Mouse (Mus musculus): ENCODE results near the gene Fam19a5. TPM values are rescaled to one million over a fixed set of nuclear protein-coding genes. Genes with fewer than 3 reads are reported as not detected.

The Fam19a5 gene
- total RNA-seq, 2 experiments from 2014 or later: not detected

DNA sequence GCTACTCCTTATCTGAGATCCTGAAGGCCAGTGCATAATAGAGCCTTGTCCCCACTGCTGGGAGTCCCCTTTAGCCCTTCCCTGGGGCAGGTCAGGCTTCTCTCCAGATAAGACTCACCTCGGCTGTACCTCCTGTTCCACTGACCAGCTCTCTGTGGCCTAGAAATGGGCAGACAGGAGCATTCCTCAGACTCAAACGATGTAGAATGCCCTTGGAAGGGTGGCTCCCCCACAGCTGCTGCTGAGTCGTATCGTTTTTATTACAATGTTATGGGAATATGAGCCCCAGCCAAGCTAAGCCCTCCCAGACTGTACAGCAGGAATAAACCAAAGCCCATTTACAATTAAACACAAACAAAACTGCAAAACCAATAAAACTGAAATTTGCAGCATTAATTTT lies 167.7 kb downstream of the Fam19a5 start:
- ATAC-seq (replicated peaks; ENCODE audit: low FRiP score, poor library complexity, severe bottlenecking): no peak

DNA sequence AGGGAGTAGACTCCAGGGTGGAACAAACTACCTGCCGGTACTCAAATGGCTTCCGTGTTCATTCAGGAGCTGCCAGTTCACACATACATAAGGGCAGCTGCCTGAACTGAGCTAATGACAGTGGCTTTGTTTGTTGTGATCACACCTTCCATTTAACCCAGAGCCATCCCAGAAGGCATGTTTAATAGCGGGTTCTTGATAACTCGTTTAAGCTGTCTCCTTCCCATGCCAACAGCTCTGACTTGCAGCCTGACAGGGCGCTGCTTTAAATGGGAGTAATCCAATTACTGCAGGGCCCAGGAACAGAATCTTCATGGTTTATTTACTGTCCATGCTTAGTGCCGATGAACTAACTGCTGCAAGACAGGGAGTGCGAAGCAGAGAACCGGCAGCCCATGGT lies 168.1 kb downstream of the Fam19a5 start:
- no peak for ATAC-seq (replicated peaks; ENCODE audit: low FRiP score, poor library complexity, severe bottlenecking)

DNA sequence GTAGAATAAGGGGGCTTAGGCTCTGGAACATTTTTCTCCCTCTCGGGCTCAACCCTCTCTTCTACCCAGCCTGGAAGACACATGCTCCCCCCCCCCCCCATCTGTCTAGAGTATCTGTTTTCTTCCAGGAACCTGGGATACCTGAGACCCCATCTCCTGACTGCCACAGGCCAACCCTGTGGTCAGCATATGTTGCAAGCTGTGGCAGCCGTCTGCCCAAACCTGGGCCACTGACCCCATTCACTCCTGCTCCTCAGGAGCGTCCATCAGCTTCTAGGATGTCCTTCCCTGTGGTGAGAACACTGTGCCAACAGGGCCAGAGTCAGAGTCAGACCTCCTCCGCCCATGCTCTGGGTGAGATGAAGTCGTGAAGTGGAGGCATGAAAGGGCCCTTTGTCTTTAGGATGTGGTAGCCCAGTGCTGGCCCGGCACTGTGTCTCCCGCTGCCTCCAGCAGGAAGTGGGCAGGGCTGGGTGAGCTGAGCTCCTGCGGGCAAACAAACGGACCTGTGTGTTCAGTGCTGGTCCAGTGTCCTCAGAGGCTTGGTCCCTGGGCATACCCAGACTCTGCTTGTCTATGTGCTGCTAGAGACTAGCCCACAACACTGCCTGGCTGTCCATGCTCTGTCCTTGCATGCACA lies 171.1 kb downstream of the Fam19a5 start:
- ATAC-seq (replicated peaks; ENCODE audit: low FRiP score, poor library complexity, severe bottlenecking): no peak

DNA sequence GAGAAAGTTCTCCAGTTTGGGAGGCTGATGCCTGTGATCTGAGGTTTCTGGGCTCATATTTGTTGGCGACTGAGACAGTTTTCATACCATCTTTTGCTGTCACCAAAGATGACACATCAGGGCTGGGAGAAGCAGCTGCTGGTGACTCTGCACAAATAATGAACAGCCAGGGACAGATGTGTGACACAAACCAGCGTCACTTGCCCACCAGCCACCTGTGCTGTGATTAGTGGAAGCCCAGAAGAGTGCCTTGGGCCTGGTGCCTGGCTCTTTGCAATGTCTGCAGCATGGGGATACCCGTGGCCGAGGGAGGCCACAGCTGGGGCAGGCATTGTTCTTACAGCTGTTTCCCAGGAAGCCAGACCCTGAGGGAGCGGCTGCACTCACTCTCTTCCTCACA lies 173.0 kb downstream of the Fam19a5 start:
- no peak for ATAC-seq (replicated peaks; ENCODE audit: low FRiP score, poor library complexity, severe bottlenecking)

DNA sequence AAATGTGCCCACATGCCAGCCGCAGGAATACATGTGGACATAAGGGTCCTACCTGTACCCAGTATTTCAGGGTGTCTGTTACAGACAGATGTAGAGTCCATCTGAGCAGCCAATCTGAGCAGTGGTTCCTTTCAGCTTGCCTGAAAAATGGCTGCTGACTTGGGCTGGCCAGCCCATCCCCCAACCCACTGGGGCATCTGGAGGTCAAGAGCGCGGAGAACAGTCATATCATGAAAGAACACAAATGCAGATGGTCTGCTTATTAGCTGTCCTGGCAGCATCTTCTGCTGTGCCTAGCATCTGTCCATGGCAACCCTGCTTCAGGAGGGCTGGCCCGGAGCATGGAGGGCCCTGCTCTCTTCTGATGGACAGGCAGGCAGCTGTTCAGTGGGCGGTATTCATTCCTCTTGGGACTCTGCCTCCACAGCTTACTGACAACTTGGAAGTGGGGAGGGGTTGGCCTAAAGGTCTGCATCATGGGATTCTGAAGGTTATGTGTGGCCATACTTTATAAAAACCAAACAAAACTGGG lies 179.4 kb downstream of the Fam19a5 start:
- ATAC-seq (replicated peaks; ENCODE audit: low FRiP score, poor library complexity, severe bottlenecking): no peak

DNA sequence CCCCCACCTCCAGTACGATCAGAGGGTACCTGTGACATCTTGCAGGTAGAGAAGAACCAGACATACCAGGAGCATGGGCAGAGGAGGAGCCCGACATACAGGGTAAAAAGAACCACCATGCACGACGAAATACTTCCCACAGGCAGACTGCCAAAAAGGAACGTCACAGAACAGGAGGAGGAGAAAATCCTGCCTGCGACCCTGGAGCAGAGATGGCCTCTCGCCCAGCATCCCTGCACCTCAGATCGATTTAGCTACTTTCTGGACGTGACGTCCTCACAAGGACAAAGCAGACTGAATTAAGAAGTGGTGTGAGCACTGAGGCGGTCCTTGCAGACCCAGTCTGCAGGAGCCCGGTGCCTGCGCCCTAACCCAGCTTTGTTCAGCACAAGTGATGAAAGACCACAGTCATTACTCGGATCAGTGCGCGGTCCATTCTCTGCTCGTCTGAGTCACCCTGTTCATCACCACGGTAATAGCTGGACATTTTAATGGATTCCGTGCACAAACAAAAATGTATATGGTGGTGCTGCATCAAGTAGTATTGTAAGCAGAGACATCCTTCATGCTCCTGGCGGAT lies 182.6 kb downstream of the Fam19a5 start:
- no peak for ATAC-seq (replicated peaks; ENCODE audit: low FRiP score, poor library complexity, severe bottlenecking)

DNA sequence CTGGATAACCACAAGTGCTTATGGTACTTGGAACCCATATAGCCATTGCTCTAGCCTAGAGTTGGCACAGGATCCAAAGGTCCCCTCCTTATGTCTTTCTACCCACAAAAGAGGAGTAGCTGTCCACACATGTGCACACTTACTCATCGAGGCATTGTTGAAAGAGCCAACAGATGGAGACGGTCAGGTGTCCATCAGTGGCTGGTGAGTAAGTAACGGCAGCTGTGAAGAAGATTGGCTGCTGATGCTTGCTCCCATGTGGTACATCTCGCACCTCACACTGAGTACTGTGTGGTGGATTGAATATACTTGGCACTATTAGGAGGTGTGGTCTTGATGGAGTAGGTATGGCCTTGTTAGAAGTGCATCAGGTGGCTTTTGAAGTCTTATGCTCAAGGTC lies 192.2 kb downstream of the Fam19a5 start:
- ATAC-seq (replicated peaks; ENCODE audit: low FRiP score, poor library complexity, severe bottlenecking): no peak

DNA sequence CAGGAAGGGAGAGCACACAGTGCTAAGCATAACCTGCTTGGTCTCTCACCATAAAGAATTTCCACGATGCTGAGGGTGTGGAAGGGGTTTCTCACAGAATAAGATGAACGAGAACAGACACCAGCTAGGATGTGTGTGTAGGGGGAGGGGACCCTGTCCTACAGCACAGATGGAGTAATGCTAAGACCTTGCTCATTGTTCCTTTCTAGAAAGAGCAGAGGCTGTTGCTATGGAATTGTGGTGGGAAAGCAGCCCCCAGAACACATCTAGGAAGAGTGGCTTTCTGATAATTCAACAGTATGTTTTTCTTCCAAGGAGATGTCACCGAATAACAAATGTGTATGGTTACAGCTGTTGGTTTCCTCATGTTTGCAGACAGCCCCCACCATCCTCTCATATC lies 211.4 kb downstream of the Fam19a5 start:
- ATAC-seq (replicated peaks; ENCODE audit: low FRiP score, poor library complexity, severe bottlenecking): no peak

DNA sequence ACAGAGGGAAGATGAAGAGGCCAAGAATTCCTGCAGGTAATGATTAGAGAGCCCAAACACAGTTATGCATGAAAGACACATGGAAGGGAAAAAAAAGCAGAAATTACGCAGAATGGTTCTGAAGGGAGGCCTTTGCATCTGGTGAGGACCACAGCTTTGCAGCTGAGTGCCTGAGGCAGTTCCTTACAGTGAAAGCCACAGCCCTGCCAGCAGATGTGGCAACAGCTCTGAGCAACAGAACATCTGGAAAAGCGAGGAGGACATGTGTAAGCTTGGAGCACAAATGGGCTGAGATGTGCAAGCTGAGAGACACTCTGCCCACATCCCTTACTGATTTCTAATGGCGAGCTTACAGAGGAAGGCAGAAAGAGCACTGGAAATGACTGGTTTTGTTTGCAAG lies 221.8 kb downstream of the Fam19a5 start:
- ATAC-seq (replicated peaks; ENCODE audit: low FRiP score, poor library complexity, severe bottlenecking): no peak

DNA sequence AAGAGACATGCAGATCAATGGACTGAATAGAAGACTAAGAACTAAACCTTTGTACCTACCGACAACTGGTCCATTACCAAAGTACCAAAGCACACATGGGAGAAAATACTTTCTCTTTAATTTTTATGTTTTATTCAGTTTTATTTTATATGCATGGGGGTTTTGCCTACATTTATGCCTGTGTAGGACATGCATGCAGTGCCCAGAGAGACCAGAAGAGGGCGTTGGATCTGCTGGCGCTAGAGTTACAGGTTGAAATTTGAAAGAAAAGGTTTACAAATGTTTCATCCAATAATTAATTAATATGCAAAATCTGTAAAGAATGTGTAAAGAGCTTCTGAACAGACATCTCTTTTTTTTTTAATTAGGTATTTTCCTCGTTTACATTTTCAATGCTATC lies 229.9 kb downstream of the Fam19a5 start:
- no peak for ATAC-seq (replicated peaks; ENCODE audit: low FRiP score, poor library complexity, severe bottlenecking)

DNA sequence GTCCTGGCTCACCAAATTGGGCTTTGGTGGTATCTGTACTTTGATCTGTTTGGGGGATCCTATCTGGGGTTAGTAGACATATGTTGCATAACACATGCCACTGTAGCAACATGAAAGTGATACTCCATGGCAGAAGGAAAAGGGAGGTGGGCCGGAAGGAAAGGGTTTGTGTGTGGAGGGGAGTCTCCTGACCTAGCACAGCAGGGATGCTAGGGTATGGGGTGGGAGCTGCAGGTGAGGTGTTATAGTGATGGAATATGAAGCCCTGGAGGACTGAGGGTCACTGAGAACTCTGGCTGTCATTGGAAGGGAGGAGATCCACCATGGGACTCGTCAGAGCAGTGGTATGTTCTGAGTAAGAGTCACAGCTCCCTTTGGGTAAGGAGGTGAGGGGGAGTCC lies 239.2 kb downstream of the Fam19a5 start:
- ATAC-seq (replicated peaks; ENCODE audit: low FRiP score, poor library complexity, severe bottlenecking): no peak

DNA sequence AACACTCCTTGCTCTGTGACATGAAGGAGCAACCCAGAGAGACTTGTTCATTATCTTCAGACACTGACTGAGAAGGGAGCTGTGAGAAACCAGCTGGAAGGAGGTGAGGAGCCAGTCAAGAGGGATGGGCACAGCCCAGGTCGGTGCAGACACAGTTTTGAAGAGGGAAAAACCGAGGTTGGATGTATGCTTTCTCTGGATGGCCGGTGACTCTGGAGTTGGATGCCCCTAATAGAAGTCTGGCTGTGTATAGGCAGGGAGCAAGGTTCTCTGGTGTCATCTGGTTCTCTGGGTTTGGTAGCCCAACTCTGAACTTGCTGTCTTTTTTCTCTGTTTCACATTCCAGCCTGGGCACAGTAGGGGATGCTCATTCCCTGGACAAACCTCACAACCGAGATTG lies 245.6 kb downstream of the Fam19a5 start:
- no peak for ATAC-seq (replicated peaks; ENCODE audit: low FRiP score, poor library complexity, severe bottlenecking)

DNA sequence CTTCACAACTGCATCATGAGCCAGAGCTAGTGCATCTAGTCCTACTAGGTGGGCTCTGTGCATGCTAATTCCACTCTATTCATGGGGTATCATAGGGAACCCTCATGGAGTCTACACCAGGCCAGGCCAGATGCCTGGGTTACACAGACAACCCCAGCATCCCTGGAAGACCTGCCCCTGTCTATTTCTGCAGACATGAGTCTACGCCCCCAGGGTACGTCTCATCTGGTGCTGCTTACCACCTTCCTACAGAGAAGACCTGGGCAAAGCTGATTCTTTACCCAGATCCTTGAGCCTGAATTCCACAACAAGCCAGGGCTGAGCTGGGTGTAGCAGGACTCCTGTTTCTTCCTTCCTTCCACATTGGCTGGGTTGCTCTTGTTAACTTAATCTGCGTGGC lies 249.6 kb downstream of the Fam19a5 start:
- ATAC-seq (replicated peaks; ENCODE audit: low FRiP score, poor library complexity, severe bottlenecking): no peak

DNA sequence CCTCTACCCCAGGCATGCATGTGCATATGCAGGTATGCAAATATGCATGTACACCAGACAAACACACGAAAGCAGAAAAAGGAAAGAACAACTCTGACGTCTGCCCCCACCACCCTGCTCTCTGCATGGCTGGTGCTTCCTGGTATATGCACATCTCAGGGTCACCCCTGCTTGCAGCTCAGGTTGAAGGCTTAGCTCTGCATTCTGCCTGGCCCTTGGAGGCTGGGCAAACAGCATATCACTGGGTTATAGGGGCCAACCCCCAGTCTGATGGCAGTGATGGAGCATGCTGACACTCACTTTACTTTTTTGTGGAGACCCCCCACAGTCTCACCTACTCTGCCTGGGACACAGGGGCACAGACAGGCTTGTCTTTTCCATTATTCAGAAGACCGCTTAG lies 252.5 kb downstream of the Fam19a5 start:
- no peak for ATAC-seq (replicated peaks; ENCODE audit: low FRiP score, poor library complexity, severe bottlenecking)

Data from erythroblast, adult 5-6 weeks (primary cell).